Mouse (Mus musculus): ENCODE data around the gene Btg2. TPM values are rescaled to one million over a fixed set of nuclear protein-coding genes. Genes with fewer than 3 reads are reported as not detected.

Btg2 gene
- polyA plus RNA-seq, 1 experiment: 10.2 TPM

DNA sequence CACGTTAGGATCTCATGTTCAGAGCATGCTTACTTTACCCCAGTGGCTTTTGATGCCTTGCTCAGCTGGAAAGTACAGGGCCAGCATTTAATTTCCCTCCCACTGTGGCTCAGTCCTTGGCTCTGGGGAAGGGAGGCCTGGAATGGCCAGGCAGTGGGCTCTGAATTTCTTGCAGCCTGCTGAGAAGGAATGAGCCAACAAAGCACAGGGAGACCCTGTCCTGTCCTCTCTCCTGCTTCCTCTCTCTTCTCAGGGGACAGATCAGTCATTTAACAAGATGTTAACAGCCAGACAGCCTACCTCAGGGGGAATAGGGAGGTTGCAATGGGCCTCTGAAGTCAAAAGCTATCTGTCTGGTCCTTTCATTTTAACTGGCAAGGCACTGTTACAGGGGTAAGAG is 36.6 kb downstream of the Btg2 start:
- TF ChIP-seq USF1 (IDR thresholded peaks at IDR 0.05; ENCODE audit: low read depth) (no peak), FOSL1 (IDR thresholded peaks at IDR 0.05; ENCODE audit: insufficient read depth, low read length, poor library complexity, severe bottlenecking) (no peak), MYOD1 (IDR thresholded peaks at IDR 0.05; ENCODE audit: control insufficient read depth, insufficient read length, low read depth) (no peak), MYOG (IDR thresholded peaks at IDR 0.05; ENCODE audit: control insufficient read depth, extremely low read depth, insufficient read length) (no peak), MAX (IDR thresholded peaks at IDR 0.05) (no peak), CEBPB (IDR thresholded peaks at IDR 0.05; ENCODE audit: low read depth) (no peak), CTCF (IDR thresholded peaks at IDR 0.05; ENCODE audit: control insufficient read depth, insufficient read depth, insufficient read length) (no peak)
- H3ac ChIP-seq (ENCODE audit: control insufficient read depth, insufficient read length, low read depth): no peak overlapping the region
- no peak overlapping the region for H3K4me3 ChIP-seq (ENCODE audit: insufficient read depth, poor library complexity, severe bottlenecking)
- no peaks in the 10 kb centered on the region for H3K79me2 ChIP-seq (ENCODE audit: control insufficient read depth, insufficient read depth)
- H3K79me3 ChIP-seq (ENCODE audit: low read depth): no peaks in the 10 kb centered on the region
- H3K36me3 ChIP-seq (ENCODE audit: control insufficient read depth, insufficient read depth): no peaks in the 10 kb centered on the region
- H3K27me3 ChIP-seq (ENCODE audit: control insufficient read depth, insufficient read depth, insufficient read length): no peaks in the 10 kb centered on the region

DNA sequence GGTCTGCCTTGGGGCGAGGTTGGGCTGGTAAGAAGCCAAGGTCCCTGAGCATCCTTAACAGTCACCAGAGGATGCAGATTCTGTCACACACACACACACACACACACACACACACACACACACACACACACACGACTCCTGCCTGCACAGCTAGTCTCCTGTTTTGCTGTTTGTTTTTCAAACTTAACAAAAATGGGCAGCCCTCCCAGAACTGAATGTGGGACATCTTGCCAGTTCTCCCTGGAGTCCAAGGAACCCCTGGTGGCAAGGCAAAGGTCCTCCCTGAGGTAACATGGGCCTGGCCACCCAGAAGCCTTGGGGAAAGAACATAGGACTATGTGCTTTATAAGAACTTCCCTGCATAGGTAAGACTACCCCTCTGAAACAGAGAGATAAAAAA is 37.0 kb downstream of the Btg2 start:
- TF ChIP-seq USF1 (IDR thresholded peaks at IDR 0.05; ENCODE audit: low read depth): no peak
- no peak for TF ChIP-seq MYOD1 (IDR thresholded peaks at IDR 0.05; ENCODE audit: control insufficient read depth, insufficient read length, low read depth)
- no peak for TF ChIP-seq MAX (IDR thresholded peaks at IDR 0.05)
- TF ChIP-seq FOSL1 (IDR thresholded peaks at IDR 0.05; ENCODE audit: insufficient read depth, low read length, poor library complexity, severe bottlenecking): no peak
- no peak for TF ChIP-seq MYOG (IDR thresholded peaks at IDR 0.05; ENCODE audit: control insufficient read depth, extremely low read depth, insufficient read length)
- TF ChIP-seq CEBPB (IDR thresholded peaks at IDR 0.05; ENCODE audit: low read depth): no peak
- no peak for TF ChIP-seq CTCF (IDR thresholded peaks at IDR 0.05; ENCODE audit: control insufficient read depth, insufficient read depth, insufficient read length)
- Histone ChIP-seq H3K36me3 (ENCODE audit: control insufficient read depth, insufficient read depth) (no peaks in the 10 kb centered on the region), H3ac (ENCODE audit: control insufficient read depth, insufficient read length, low read depth) (no peak overlapping the region)

DNA sequence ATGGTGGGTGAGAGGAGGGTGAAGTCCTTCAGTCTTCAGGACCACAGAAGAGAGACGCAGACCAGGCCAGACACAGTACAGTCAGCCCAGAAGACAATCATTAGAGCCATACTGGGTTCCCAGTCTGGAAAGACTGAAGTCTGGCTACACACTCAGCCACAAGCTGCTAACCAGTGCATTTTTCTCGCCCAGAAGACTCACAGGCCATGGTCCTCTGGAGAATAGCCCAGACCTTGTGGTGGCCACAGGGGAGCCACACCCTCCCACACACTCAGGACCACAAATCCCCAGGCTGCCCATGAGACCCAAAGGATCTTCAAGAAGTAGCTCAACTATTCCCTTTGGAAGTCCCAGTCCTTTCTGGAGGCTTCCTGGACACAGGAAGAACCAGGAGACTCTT is 39.6 kb downstream of the Btg2 start:
- H3K27me3 ChIP-seq (ENCODE audit: control insufficient read depth, insufficient read depth, insufficient read length): no peaks in the 10 kb centered on the region
- no peak overlapping the region for H3K4me3 ChIP-seq (ENCODE audit: insufficient read depth, poor library complexity, severe bottlenecking)
- H3K79me2 ChIP-seq (ENCODE audit: control insufficient read depth, insufficient read depth): no peaks in the 10 kb centered on the region
- no peaks in the 10 kb centered on the region for H3K79me3 ChIP-seq (ENCODE audit: low read depth)
- no peak overlapping the region for H3ac ChIP-seq (ENCODE audit: control insufficient read depth, insufficient read length, low read depth)
- TF ChIP-seq USF1 (IDR thresholded peaks at IDR 0.05; ENCODE audit: low read depth) (no peak), FOSL1 (IDR thresholded peaks at IDR 0.05; ENCODE audit: insufficient read depth, low read length, poor library complexity, severe bottlenecking) (no peak), CEBPB (IDR thresholded peaks at IDR 0.05; ENCODE audit: low read depth) (no peak), CTCF (IDR thresholded peaks at IDR 0.05; ENCODE audit: control insufficient read depth, insufficient read depth, insufficient read length) (no peak), MAX (IDR thresholded peaks at IDR 0.05) (no peak)
- H3K36me3 ChIP-seq (ENCODE audit: control insufficient read depth, insufficient read depth): no peaks in the 10 kb centered on the region

More for the DNA sequence above, 37.0 kb downstream of the Btg2 start:
- no peaks in the 10 kb centered on the region for H3K27me3 ChIP-seq (ENCODE audit: control insufficient read depth, insufficient read depth, insufficient read length)
- no peaks in the 10 kb centered on the region for H3K79me2 ChIP-seq (ENCODE audit: control insufficient read depth, insufficient read depth)
- H3K4me3 ChIP-seq (ENCODE audit: insufficient read depth, poor library complexity, severe bottlenecking): no peak overlapping the region
- no peaks in the 10 kb centered on the region for H3K79me3 ChIP-seq (ENCODE audit: low read depth)

GRCm38 (mm10) chr1:134038336-134038735 is 40.6 kb downstream of the Btg2 start:
- Histone ChIP-seq H3K4me3 (ENCODE audit: insufficient read depth, poor library complexity, severe bottlenecking) (no peak overlapping the region), H3ac (ENCODE audit: control insufficient read depth, insufficient read length, low read depth) (no peak overlapping the region), H3K27me3 (ENCODE audit: control insufficient read depth, insufficient read depth, insufficient read length) (no peaks in the 10 kb centered on the region), H3K79me2 (ENCODE audit: control insufficient read depth, insufficient read depth) (no peaks in the 10 kb centered on the region), H3K79me3 (ENCODE audit: low read depth) (no peaks in the 10 kb centered on the region), H3K36me3 (ENCODE audit: control insufficient read depth, insufficient read depth) (no peaks in the 10 kb centered on the region)
- TF ChIP-seq MAX (IDR thresholded peaks at IDR 0.05): no peak
- no peak for TF ChIP-seq FOSL1 (IDR thresholded peaks at IDR 0.05; ENCODE audit: insufficient read depth, low read length, poor library complexity, severe bottlenecking)
- no peak for TF ChIP-seq MYOG (IDR thresholded peaks at IDR 0.05; ENCODE audit: control insufficient read depth, extremely low read depth, insufficient read length)
- no peak for TF ChIP-seq USF1 (IDR thresholded peaks at IDR 0.05; ENCODE audit: low read depth)
- no peak for TF ChIP-seq CEBPB (IDR thresholded peaks at IDR 0.05; ENCODE audit: low read depth)
- TF ChIP-seq CTCF (IDR thresholded peaks at IDR 0.05; ENCODE audit: control insufficient read depth, insufficient read depth, insufficient read length): no peak
- no peak for TF ChIP-seq MYOD1 (IDR thresholded peaks at IDR 0.05; ENCODE audit: control insufficient read depth, insufficient read length, low read depth)

GRCm38 (mm10) chr1:134037172-134037571 is 41.7 kb downstream of the Btg2 start, which contains the start of gene Fmod:
Gene Fmod, plus strand, starts transcription at chr1:134037254.
- Histone ChIP-seq H3ac (ENCODE audit: control insufficient read depth, insufficient read length, low read depth) (no peak within 1 kb of the TSS), H3K79me2 (ENCODE audit: control insufficient read depth, insufficient read depth) (no peaks in the 10 kb centered on the region), H3K27me3 (ENCODE audit: control insufficient read depth, insufficient read depth, insufficient read length) (no peaks in the 10 kb centered on the region), H3K4me3 (ENCODE audit: insufficient read depth, poor library complexity, severe bottlenecking) (no peak within 1 kb of the TSS), H3K79me3 (ENCODE audit: low read depth) (no peaks in the 10 kb centered on the region), H3K36me3 (ENCODE audit: control insufficient read depth, insufficient read depth) (no peaks in the 10 kb centered on the region)
- TF ChIP-seq MYOG (IDR thresholded peaks at IDR 0.05; ENCODE audit: control insufficient read depth, extremely low read depth, insufficient read length): no peak
- no peak for TF ChIP-seq MYOD1 (IDR thresholded peaks at IDR 0.05; ENCODE audit: control insufficient read depth, insufficient read length, low read depth)
- no peak for TF ChIP-seq FOSL1 (IDR thresholded peaks at IDR 0.05; ENCODE audit: insufficient read depth, low read length, poor library complexity, severe bottlenecking)
- no peak for TF ChIP-seq USF1 (IDR thresholded peaks at IDR 0.05; ENCODE audit: low read depth)

GRCm38 (mm10) chr1:134036492-134036891 is 42.4 kb downstream of the Btg2 start:
- TF ChIP-seq USF1 (IDR thresholded peaks at IDR 0.05; ENCODE audit: low read depth) (no peak), FOSL1 (IDR thresholded peaks at IDR 0.05; ENCODE audit: insufficient read depth, low read length, poor library complexity, severe bottlenecking) (no peak), MYOD1 (IDR thresholded peaks at IDR 0.05; ENCODE audit: control insufficient read depth, insufficient read length, low read depth) (no peak), CTCF (IDR thresholded peaks at IDR 0.05; ENCODE audit: control insufficient read depth, insufficient read depth, insufficient read length) (no peak), CEBPB (IDR thresholded peaks at IDR 0.05; ENCODE audit: low read depth) (no peak), MAX (IDR thresholded peaks at IDR 0.05) (no peak), MYOG (IDR thresholded peaks at IDR 0.05; ENCODE audit: control insufficient read depth, extremely low read depth, insufficient read length) (no peak)
- Histone ChIP-seq H3K79me2 (ENCODE audit: control insufficient read depth, insufficient read depth) (no peaks in the 10 kb centered on the region), H3K27me3 (ENCODE audit: control insufficient read depth, insufficient read depth, insufficient read length) (no peaks in the 10 kb centered on the region), H3K36me3 (ENCODE audit: control insufficient read depth, insufficient read depth) (no peaks in the 10 kb centered on the region), H3ac (ENCODE audit: control insufficient read depth, insufficient read length, low read depth) (no peak overlapping the region), H3K4me3 (ENCODE audit: insufficient read depth, poor library complexity, severe bottlenecking) (no peak overlapping the region), H3K79me3 (ENCODE audit: low read depth) (no peaks in the 10 kb centered on the region)
